Mouse (Mus musculus): ENCODE data around the gene Wbp1l.

- no peak for TF ChIP-seq CTCF (IDR thresholded peaks at IDR 0.05; ENCODE audit: insufficient read depth, low read depth, low read length)
- TF ChIP-seq POLR2A (IDR thresholded peaks at IDR 0.05; ENCODE audit: insufficient read depth, low read depth, low read length): peak; percentile 57; the same call in 1 of the 2 replicates
Observed at GRCm38 (mm10) chr19:46598720-46599252, at the start of gene Wbp1l.
